Mouse (Mus musculus) hindbrain, embryonic 13.5 days (tissue): ENCODE measurements at regions not wholly inside any gene's neighbourhood (a gene's known extent, or its start where the extent isn't known, plus 50 kb on each side); places are given as distances from the start of the nearest gene placed in this dataset.
"Not testable (repeated sequence)": the region's sequence is repeated elsewhere in the genome, so short reads cannot be mapped to it uniquely, and the experiment has no call there.

Experiments used
- ATAC-seq: fragments of 200-750 bp; cut with Nextera tagmentation; 2 replicates; pipeline ENCODE4 v1.8.0; 2017; ENCODE audit warnings: moderate TSS enrichment; ENCODE audit not compliant: low FRiP score
- H3K27ac ChIP-seq: fragments of 300-500 bp; sonication (generic); 2 replicates; pipeline ENCODE4 v1.5.1; 2015; ENCODE audit warnings: inconsistent platforms, mild to moderate bottlenecking, moderate library complexity
- H3K27me3 ChIP-seq: fragments of 300-500 bp; sonication (generic); 2 replicates; pipeline ENCODE4 v1.6.1; 2015; ENCODE audit warnings: mild to moderate bottlenecking, inconsistent platforms
- H3K36me3 ChIP-seq: fragments of 300-500 bp; sonication (generic); 2 replicates; pipeline ENCODE4 v1.6.1; 2015; ENCODE audit warnings: mild to moderate bottlenecking, inconsistent platforms
- H3K4me1 ChIP-seq: fragments of 300-500 bp; sonication (generic); replicated peaks from 2 replicates; pipeline ENCODE4 v1.6.1; 2015; ENCODE audit warnings: inconsistent platforms
- H3K4me2 ChIP-seq: fragments of 300-500 bp; sonication (generic); 2 replicates; pipeline ENCODE4 v1.6.1; 2015; ENCODE audit warnings: inconsistent platforms, mild to moderate bottlenecking, moderate library complexity
- H3K4me3 ChIP-seq: fragments of 300-500 bp; sonication (generic); 2 replicates; pipeline ENCODE4 v1.5.1; 2015; ENCODE audit warnings: mild to moderate bottlenecking, inconsistent platforms
- H3K9ac ChIP-seq: fragments of 300-500 bp; sonication (generic); 2 replicates; pipeline ENCODE4 v1.6.1; 2015; ENCODE audit warnings: mild to moderate bottlenecking, inconsistent platforms
- H3K9me3 ChIP-seq: fragments of 300-500 bp; sonication (generic); 2 replicates; pipeline ENCODE4 v1.6.1; 2016; ENCODE audit warnings: inconsistent platforms
- WGBS: fragments of 180-500 bp; shearing (Covaris S2); methylation state at CpG from one replicate; pipeline ENCODE4 v1.1.7; 2015; 5-methylcytosine and 5-hydroxymethylcytosine counted together

GRCm38 (mm10) chr9:97297538-97297937, 72.2 kb downstream of the Trim42 start:
- WGBS = 16% methylated on average over 4 of the region's 4 CpGs
- no peak overlapping the region for H3K27ac ChIP-seq
- no peaks in the 10 kb centered on the region; the same call in 1 of the 2 replicates for H3K9me3 ChIP-seq
- H3K9ac ChIP-seq = no peak overlapping the region
- H3K4me1 ChIP-seq = no peaks in the 10 kb centered on the region; the same call in 1 of the 2 replicates
- no peak overlapping the region for H3K4me3 ChIP-seq
- peaks cover 10% of the 10 kb centered on the region; the same call in 1 of the 2 replicates for H3K27me3 ChIP-seq
- H3K36me3 ChIP-seq = no peaks in the 10 kb centered on the region
- ATAC-seq = no peak
- H3K4me2 ChIP-seq = no peak overlapping the region

DNA sequence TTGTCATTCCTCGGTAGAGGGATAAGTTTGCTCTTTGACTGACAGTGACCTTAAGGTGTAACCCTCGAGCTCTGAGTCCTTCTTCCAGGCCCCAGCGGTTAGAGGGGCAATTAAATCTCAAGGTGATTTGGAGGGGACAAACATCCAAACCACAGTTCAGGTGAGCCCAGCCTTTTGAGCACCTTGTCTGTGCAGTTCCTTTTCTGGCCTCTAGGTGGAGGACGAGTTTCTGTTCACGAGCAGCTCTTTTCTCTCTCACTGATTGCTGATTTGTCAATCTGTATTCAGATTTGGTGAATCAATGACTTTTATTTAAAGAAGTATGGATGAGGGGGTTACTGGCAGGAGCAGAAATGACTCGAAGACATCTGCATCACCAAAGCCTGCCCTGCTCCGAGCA, 74.0 kb downstream of the Trim42 start:
- ATAC-seq = no peak

GRCm38 (mm10) chr9:97291870-97292269, 77.9 kb downstream of the Trim42 start:
- no peak for ATAC-seq
- Histone ChIP-seq H3K27me3 (peaks cover 7% of the 10 kb centered on the region; the same call in 1 of the 2 replicates), H3K36me3 (no peaks in the 10 kb centered on the region), H3K27ac (no peak overlapping the region), H3K4me2 (no peak overlapping the region), H3K9ac (no peak overlapping the region), H3K9me3 (no peaks in the 10 kb centered on the region), H3K4me3 (no peak overlapping the region), H3K4me1 (peaks cover 4% of the 10 kb centered on the region; the same call in 1 of the 2 replicates)
- WGBS = 82% methylated on average over 1 of the region's 1 CpGs

More for the DNA sequence above, 74.0 kb downstream of the Trim42 start:
- Histone ChIP-seq H3K36me3 (no peaks in the 10 kb centered on the region), H3K4me3 (no peak overlapping the region), H3K9ac (no peak overlapping the region), H3K27me3 (peaks cover 10% of the 10 kb centered on the region; the same call in 1 of the 2 replicates), H3K4me1 (no peaks in the 10 kb centered on the region; the same call in 1 of the 2 replicates), H3K27ac (no peak overlapping the region), H3K4me2 (no peak overlapping the region), H3K9me3 (no peaks in the 10 kb centered on the region)
- 30% methylated on average over 7 of the region's 7 CpGs for WGBS

- H3K36me3 ChIP-seq = no peaks in the 10 kb centered on the region
- H3K27ac ChIP-seq = peak overlapping the region; percentile 62
- H3K4me3 ChIP-seq = no peak overlapping the region
- peaks cover 13% of the 10 kb centered on the region; the same call in 1 of the 2 replicates for H3K4me1 ChIP-seq
- no peak overlapping the region for H3K9ac ChIP-seq
- 0 out of 2 replicates have a peak, but pooled peaks have one; percentile 32 for ATAC-seq
- no peak overlapping the region for H3K4me2 ChIP-seq
- no peaks in the 10 kb centered on the region for H3K27me3 ChIP-seq
- H3K9me3 ChIP-seq = no peaks in the 10 kb centered on the region
- 42% methylated on average over 7 of the region's 7 CpGs for WGBS
Measured at GRCm38 (mm10) chr9:97284282-97284802, 85.4 kb downstream of the Trim42 start.

GRCm38 (mm10) chr9:97282090-97282489, 87.7 kb downstream of the Trim42 start:
- no peak overlapping the region for H3K27ac ChIP-seq
- no peaks in the 10 kb centered on the region for H3K27me3 ChIP-seq
- WGBS = 97% methylated on average over 3 of the region's 3 CpGs
- H3K4me3 ChIP-seq = no peak overlapping the region
- no peak overlapping the region for H3K9ac ChIP-seq
- H3K9me3 ChIP-seq = no peaks in the 10 kb centered on the region
- ATAC-seq = no peak
- peaks cover 10% of the 10 kb centered on the region; the same call in 1 of the 2 replicates for H3K4me1 ChIP-seq
- H3K4me2 ChIP-seq = no peak overlapping the region
- H3K36me3 ChIP-seq = no peaks in the 10 kb centered on the region

- 92% methylated on average over 14 of the region's 14 CpGs for WGBS
- H3K36me3 ChIP-seq, H3K27ac ChIP-seq, H3K4me1 ChIP-seq, H3K4me2 ChIP-seq, ATAC-seq, H3K9me3 ChIP-seq, H3K9ac ChIP-seq, H3K27me3 ChIP-seq, H3K4me3 ChIP-seq: not testable (repeated sequence)
Measured at GRCm38 (mm10) chr9:97275449-97275848, 94.3 kb downstream of the Trim42 start.

- Histone ChIP-seq H3K27ac (no peak overlapping the region), H3K36me3 (no peaks in the 10 kb centered on the region), H3K9ac (no peak overlapping the region), H3K27me3 (no peaks in the 10 kb centered on the region), H3K4me2 (no peak overlapping the region), H3K9me3 (no peaks in the 10 kb centered on the region), H3K4me3 (no peak overlapping the region), H3K4me1 (no peaks in the 10 kb centered on the region)
- ATAC-seq = no peak
- 93% methylated on average over 7 of the region's 7 CpGs for WGBS
Measured at GRCm38 (mm10) chr9:97273891-97274290, 95.9 kb downstream of the Trim42 start.

DNA sequence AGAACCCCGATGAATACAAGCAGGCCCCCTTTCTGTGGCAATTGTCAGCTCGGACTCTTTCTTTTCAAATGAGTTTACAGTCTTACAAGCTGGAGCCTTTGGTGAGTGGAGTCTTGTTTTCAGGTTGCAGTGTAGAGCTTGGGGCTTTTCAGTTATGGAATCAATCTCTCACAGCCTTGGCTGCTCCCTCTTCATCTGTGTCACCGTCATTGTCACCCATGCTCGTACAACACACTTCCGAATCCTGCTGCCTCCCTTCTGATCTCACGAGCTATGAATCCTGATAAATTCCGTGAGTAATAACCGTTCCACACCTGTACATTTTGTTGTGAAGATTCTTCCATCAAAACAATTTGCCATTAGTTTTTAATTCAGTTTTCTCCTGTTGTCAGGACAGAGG, 97.7 kb downstream of the Trim42 start:
- 93% methylated on average over 8 of the region's 8 CpGs for WGBS
- no peaks in the 10 kb centered on the region for H3K36me3 ChIP-seq
- no peaks in the 10 kb centered on the region for H3K4me1 ChIP-seq
- no peak overlapping the region for H3K9ac ChIP-seq
- H3K4me3 ChIP-seq = no peak overlapping the region
- no peaks in the 10 kb centered on the region for H3K27me3 ChIP-seq
- H3K9me3 ChIP-seq = no peaks in the 10 kb centered on the region
- H3K4me2 ChIP-seq = no peak overlapping the region
- H3K27ac ChIP-seq = no peak overlapping the region
- no peak for ATAC-seq

GRCm38 (mm10) chr9:97247621-97248020, 122.1 kb downstream of the Trim42 start:
- Histone ChIP-seq H3K9me3 (no peaks in the 10 kb centered on the region), H3K27ac (no peak overlapping the region), H3K4me1 (no peaks in the 10 kb centered on the region), H3K36me3 (no peaks in the 10 kb centered on the region), H3K4me2 (no peak overlapping the region), H3K9ac (no peak overlapping the region), H3K27me3 (no peaks in the 10 kb centered on the region), H3K4me3 (no peak overlapping the region)
- WGBS = 92% methylated on average over 1 of the region's 1 CpGs
- ATAC-seq = no peak

DNA sequence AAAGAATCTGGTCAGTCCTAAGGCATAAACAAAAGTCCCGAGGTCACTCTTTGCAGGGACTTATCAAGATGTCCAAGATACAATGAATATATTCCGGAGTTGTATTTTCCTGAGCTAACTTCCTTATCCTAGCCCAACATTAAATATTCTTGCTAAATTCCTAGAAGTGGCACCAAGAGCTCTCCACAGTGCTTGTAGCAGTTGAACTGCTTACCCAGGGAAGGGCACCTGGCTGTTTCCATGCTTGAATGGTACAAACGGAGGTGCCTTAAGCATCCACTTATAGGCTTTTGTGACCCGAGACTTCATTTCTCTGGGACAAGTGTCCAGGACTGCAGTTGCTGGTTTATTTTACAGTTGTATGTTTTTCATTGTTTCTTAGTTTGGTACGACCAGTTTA, 115.1 kb upstream of the Slc25a36 start:
- H3K36me3 ChIP-seq = no peaks in the 10 kb centered on the region
- no peak overlapping the region for H3K27ac ChIP-seq
- no peak overlapping the region for H3K4me3 ChIP-seq
- H3K9ac ChIP-seq = no peak overlapping the region
- 86% methylated on average over 5 of the region's 5 CpGs for WGBS
- peaks cover 13% of the 10 kb centered on the region for H3K4me1 ChIP-seq
- no peak for ATAC-seq
- no peak overlapping the region for H3K4me2 ChIP-seq
- H3K27me3 ChIP-seq = no peaks in the 10 kb centered on the region
- H3K9me3 ChIP-seq = no peaks in the 10 kb centered on the region

DNA sequence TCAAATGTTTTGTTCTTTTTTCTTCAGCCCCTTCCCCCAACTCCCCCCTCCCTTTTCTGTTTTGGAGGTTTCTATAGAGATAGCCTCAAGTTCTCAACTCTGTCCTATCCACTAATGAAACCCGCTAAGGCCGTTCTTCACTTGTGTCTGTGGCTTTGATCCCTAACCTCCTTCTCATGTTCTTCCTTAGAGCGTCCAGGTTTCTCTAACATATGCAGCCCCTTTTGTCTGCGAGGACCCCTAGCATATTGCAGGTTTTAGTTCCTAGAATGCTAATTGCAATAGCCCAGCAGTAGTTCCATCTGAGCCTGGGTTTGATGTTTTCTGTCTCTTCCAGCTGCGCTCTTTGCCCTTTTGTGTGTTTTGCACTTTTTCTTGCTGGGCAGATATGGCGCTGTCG, 113.6 kb upstream of the Slc25a36 start:
- no peak overlapping the region for H3K4me3 ChIP-seq
- no peak overlapping the region for H3K27ac ChIP-seq
- 0 out of 2 replicates have a peak overlapping the region, but pooled peaks have one; percentile 10 for H3K4me2 ChIP-seq
- H3K4me1 ChIP-seq = peaks cover 13% of the 10 kb centered on the region
- H3K27me3 ChIP-seq = no peaks in the 10 kb centered on the region
- WGBS = 23% methylated on average over 7 of the region's 7 CpGs
- no peak for ATAC-seq
- no peaks in the 10 kb centered on the region for H3K36me3 ChIP-seq
- no peak overlapping the region for H3K9ac ChIP-seq
- no peaks in the 10 kb centered on the region for H3K9me3 ChIP-seq

DNA sequence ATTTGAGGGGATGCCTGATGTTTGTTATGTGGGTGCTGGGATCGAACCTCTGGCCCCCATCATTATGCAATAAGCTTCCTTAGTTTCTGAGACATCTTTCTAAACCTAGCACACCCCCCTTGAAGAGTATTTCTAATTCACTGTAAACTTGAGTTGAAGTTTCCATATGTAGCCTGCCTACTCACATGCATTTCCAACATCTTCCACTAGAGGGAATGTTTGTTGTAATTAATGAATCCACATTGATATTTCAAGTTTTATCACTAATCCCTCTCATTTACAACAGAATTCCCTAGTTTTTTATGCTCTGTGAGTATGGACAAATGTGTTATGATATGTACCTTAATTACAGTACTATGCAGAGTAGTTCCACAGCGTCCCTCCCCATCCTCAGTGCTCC, 103.8 kb upstream of the Slc25a36 start:
- H3K9ac ChIP-seq = no peak overlapping the region
- WGBS = 38% methylated on average over 2 of the region's 2 CpGs
- no peak overlapping the region for H3K4me3 ChIP-seq
- H3K36me3 ChIP-seq = no peaks in the 10 kb centered on the region
- ATAC-seq = no peak
- H3K4me1 ChIP-seq = no peaks in the 10 kb centered on the region
- no peaks in the 10 kb centered on the region for H3K27me3 ChIP-seq
- H3K4me2 ChIP-seq = no peak overlapping the region
- no peak overlapping the region for H3K27ac ChIP-seq
- H3K9me3 ChIP-seq = peaks cover 4% of the 10 kb centered on the region; the same call in 1 of the 2 replicates

DNA sequence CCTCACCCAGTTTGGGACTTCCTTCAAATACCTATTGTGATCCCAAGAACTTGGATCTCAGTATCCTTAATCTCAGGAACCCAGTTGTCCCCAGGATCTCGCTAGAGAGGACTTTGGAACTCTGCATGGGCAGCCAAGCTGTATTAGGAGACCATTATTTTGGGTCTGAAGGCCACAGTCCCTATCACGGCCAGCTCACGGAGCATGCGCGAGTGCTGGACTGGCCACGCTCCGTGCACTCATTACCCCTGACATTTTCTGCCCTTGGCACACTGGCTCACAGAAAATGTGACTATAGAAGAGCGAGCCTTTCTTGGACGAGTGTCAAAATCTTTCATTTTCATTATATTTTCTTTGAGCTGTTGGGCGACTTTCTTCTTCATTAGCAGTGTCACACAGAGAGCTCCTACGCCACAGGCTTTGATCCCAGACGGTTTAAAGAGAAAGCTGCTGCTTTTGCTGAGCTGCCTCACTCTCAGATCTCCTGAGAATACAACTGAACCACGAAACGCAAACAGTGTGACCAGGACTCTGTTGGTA, 79.4 kb upstream of the Slc25a36 start:
- H3K27ac ChIP-seq = no peak overlapping the region
- no peak for ATAC-seq
- no peak overlapping the region for H3K9ac ChIP-seq
- no peaks in the 10 kb centered on the region for H3K9me3 ChIP-seq
- H3K36me3 ChIP-seq = no peaks in the 10 kb centered on the region
- H3K27me3 ChIP-seq = no peaks in the 10 kb centered on the region
- 83% methylated on average over 14 of the region's 14 CpGs for WGBS
- no peak overlapping the region for H3K4me2 ChIP-seq
- H3K4me1 ChIP-seq = no peaks in the 10 kb centered on the region
- no peak overlapping the region for H3K4me3 ChIP-seq
